Mouse (Mus musculus) kidney, postnatal 10 days (tissue): ENCODE measurements around the gene Gm34653.
"Not testable (repeated sequence)": the region's sequence is repeated elsewhere in the genome, so short reads cannot be mapped to it uniquely, and the experiment has no call there.

Experiments
- DNase-seq: peaks from one replicate; pipeline ENCODE4 v3.0.0; 2021; ENCODE audit warnings: mixed read lengths

The Gm34653 gene

GRCm38 (mm10) chr2:34818492-34818891 is 14.3 kb upstream of the Gm34653 start:
- DNase-seq = no peak

GRCm38 (mm10) chr2:34825827-34826459 is 6.9 kb upstream of the Gm34653 start, which contains the start of gene Fbxw2:
Fbxw2 (minus strand) TSS chr2:34826311.
- peak; percentile 97 for DNase-seq

- peak; percentile 9 for DNase-seq
These were observed 6.2 kb upstream of the Gm34653 start for GRCm38 (mm10) chr2:34826460-34827231.

- no peak for DNase-seq
These were observed 5.2 kb upstream of the Gm34653 start for GRCm38 (mm10) chr2:34827591-34827990.

- no peak for DNase-seq
These were observed 4.8 kb upstream of the Gm34653 start for GRCm38 (mm10) chr2:34828026-34828425.

GRCm38 (mm10) chr2:34830066-34830465 is 2.7 kb upstream of the Gm34653 start:
- not testable (repeated sequence) for DNase-seq

GRCm38 (mm10) chr2:34833624-34834023 is 817 bp downstream of the Gm34653 start:
- DNase-seq = no peak

GRCm38 (mm10) chr2:34835669-34836068 is 2.9 kb downstream of the Gm34653 start:
- DNase-seq = no peak

GRCm38 (mm10) chr2:34840143-34840542 is 7.3 kb downstream of the Gm34653 start:
- DNase-seq = not testable (repeated sequence)

GRCm38 (mm10) chr2:34841706-34842105 is 8.9 kb downstream of the Gm34653 start:
- no peak for DNase-seq

- peak; percentile 62 for DNase-seq
These were observed 10.6 kb downstream of the Gm34653 start for GRCm38 (mm10) chr2:34843211-34843939.

GRCm38 (mm10) chr2:34847702-34848101 is 14.9 kb downstream of the Gm34653 start:
- no peak for DNase-seq

GRCm38 (mm10) chr2:34855265-34855664 is 22.5 kb downstream of the Gm34653 start:
- no peak for DNase-seq

GRCm38 (mm10) chr2:34857728-34858127 is 24.9 kb downstream of the Gm34653 start:
- DNase-seq = no peak

- DNase-seq = no peak
These were observed 36.9 kb downstream of the Gm34653 start for GRCm38 (mm10) chr2:34869680-34870079.

GRCm38 (mm10) chr2:34870520-34871474 is 38.0 kb downstream of the Gm34653 start:
- peak; percentile 96 for DNase-seq

- peak; percentile 78 for DNase-seq
These were observed 41.5 kb downstream of the Gm34653 start, which contains the start of gene Cutal for GRCm38 (mm10) chr2:34874271-34874670. Cutal (plus strand) TSS chr2:34874396.

- no peak for DNase-seq
These were observed 42.1 kb downstream of the Gm34653 start, which contains the start of gene Psmd5 for GRCm38 (mm10) chr2:34874816-34875345. Psmd5 (minus strand) TSS chr2:34874968.

GRCm38 (mm10) chr2:34880054-34880453 is 47.2 kb downstream of the Gm34653 start:
- no peak for DNase-seq

GRCm38 (mm10) chr2:34882757-34883156 is 50.0 kb downstream of the Gm34653 start:
- no peak for DNase-seq

- DNase-seq = no peak
These were observed 50.4 kb downstream of the Gm34653 start for GRCm38 (mm10) chr2:34883190-34883589.

- DNase-seq = no peak
These were observed 51.4 kb downstream of the Gm34653 start for GRCm38 (mm10) chr2:34884186-34884585.
